Mouse (Mus musculus): ENCODE results near the gene Crx. TPM values are rescaled to one million over a fixed set of nuclear protein-coding genes. Genes with fewer than 3 reads are reported as not detected.

The Crx gene
- total RNA-seq, 2 experiments from 2014 or later: not detected

DNA sequence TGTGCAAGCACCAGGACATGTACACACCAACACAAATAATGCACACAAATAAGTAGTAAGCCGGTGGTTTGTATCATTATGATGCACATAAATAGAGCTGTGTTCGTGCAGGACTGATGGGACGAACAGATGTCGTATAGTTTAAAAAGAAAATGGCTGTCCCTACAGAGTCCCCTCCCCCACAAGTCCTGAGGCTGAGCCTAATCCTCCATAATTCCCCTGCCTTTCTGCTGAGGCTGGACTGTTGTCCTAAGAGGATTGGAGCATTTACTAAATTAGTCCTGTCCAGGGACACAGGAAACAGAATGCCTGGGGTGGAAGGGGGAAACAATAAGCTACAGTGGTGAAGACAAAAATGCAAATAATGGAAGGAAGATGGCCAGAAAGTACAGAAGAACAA lies 15.7 kb downstream of the Crx start:
- no peak for DNase-seq (ENCODE audit: low spot score in 2 of 2)

DNA sequence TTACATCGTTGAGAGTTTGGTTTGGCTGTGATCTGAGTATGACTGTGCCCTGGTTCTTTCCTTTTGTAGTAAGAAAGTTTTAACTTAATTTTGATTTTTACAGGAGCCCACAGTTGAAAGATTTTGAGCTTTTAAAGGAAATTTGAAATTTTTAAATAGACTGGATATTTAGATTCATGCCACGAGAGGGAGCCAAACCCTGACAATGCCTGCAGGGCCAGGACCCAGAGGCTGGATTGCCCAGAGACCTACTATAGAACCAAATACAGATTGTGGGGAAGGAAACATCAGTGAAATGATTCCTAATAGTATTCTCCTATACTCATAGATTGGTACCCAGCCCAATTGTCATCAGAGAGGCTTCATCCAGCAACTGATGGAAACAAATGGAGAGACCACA lies 20.1 kb downstream of the Crx start:
- DNase-seq (ENCODE audit: low spot score in 2 of 2): no peak

DNA sequence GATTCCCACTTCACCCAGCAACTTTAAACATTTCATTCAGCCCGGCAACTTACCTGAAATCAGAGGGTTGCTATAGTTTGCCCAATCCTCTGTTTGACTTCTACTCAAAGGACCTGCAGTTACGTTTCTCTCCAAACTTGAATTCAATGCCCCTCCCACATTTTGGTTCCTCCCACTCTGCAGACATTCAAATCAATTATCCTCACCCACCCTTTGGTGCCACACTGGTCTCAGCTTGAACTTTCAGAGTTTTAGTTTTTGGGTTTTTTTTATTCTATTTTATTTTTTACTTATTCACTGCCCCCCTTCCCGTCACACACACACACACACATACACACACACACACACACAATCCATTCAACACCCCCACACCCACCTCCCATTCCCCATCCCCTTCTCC lies 40.2 kb downstream of the Crx start, which contains the start of gene Obox6:
TSS of gene Obox6 (minus strand) at position 101 of the 400 bp plus-strand sequence.
- DNase-seq (ENCODE audit: low spot score in 2 of 2): no peak

Other genes starting within 250 kb of the Crx start
- not detected for gene Obox3, start 240.1 kb downstream of the Crx start, total RNA-seq (2021)
- gene Obox5, start 129.8 kb downstream of the Crx start, total RNA-seq (2021): not detected
- not detected for gene Obox6, start 40.3 kb downstream of the Crx start, total RNA-seq (2021)
- gene Crxos, start 2.6 kb upstream of the Crx start, total RNA-seq (2021): under 1 TPM in 1 of 2 experiments, not detected in 1; 0.16 TPM
- 1,000 to 10,000 TPM; 1,721 to 1,761 TPM for gene Selenow, start 42.4 kb upstream of the Crx start, total RNA-seq (2021)
- 100 to 1,000 TPM; 109 to 115 TPM for gene Nop53, start 66.1 kb upstream of the Crx start, total RNA-seq (2021)
- gene Ehd2, start 87.6 kb upstream of the Crx start, total RNA-seq (2021): 1 to 10 TPM; 7.0 to 9.3 TPM
- 10 to 100 TPM; 18.7 to 19.4 TPM for gene Bicra, start 168.0 kb upstream of the Crx start, total RNA-seq (2021)
- under 1 TPM; 0.46 to 0.50 TPM for gene Zfp541, start 181.8 kb upstream of the Crx start, total RNA-seq (2021)
- gene Napa, start 218.5 kb upstream of the Crx start, total RNA-seq (2021): 100 to 1,000 TPM; 240 to 259 TPM
- gene Kptn, start 239.9 kb upstream of the Crx start, total RNA-seq (2021): 10 to 100 TPM; 30.3 to 38.6 TPM
- gene Slc8a2, start 249.9 kb upstream of the Crx start, total RNA-seq (2021): 100 to 1,000 TPM; 335 to 349 TPM

Measured in layer of hippocampus, postnatal 14 days (tissue).